Mouse (Mus musculus) thymus, adult 2 months (tissue): ENCODE data around the gene Anks1b.

Source experiments
- CTCF ChIP-seq: fragments of 200-500 bp; IDR thresholded peaks from 2 replicates; pipeline ENCODE4 v1.5.1; 2012; ENCODE audit warnings: mild to moderate bottlenecking, control low read depth, low read length, moderate library complexity, borderline replicate concordance; ENCODE audit not compliant: control insufficient read depth, poor library complexity, insufficient read depth; ENCODE audit errors: extremely low read depth
- POLR2A ChIP-seq: fragments of 200-500 bp; IDR thresholded peaks from 2 replicates; pipeline ENCODE4 v1.6.1; 2012; ENCODE audit warnings: mild to moderate bottlenecking, low read length, control low read depth, moderate library complexity; ENCODE audit not compliant: control insufficient read depth, poor library complexity, insufficient read depth; ENCODE audit errors: extremely low read depth

- TF ChIP-seq CTCF (no peak), POLR2A (no peak)
Observed at GRCm38 (mm10) chr10:90830591-90831287, 957.4 kb downstream of the Anks1b start.
